Mouse (Mus musculus) intestine, embryonic 14.5 days (tissue): ENCODE measurements at regions not wholly inside any gene's neighbourhood (a gene's known extent, or its start where the extent isn't known, plus 50 kb on each side); places are given as distances from the start of the nearest gene placed in this dataset.

ENCODE experiments used
- ATAC-seq: fragments of 200-750 bp; cut with Nextera tagmentation; replicated peaks from 2 replicates; pipeline ENCODE4 v1.8.0; 2017; ENCODE audit warnings: low read depth, moderate number of reproducible peaks, moderate TSS enrichment, moderate library complexity; ENCODE audit not compliant: low FRiP score, low TSS enrichment
- DNase-seq: peaks from one replicate; pipeline ENCODE4 v3.0.0-alpha.2; 2018; ENCODE audit warnings: low spot score
- H3K27ac ChIP-seq: fragments of 300-500 bp; sonication (generic); 2 replicates; pipeline ENCODE4 v1.5.1; 2014; ENCODE audit warnings: low read depth, mild to moderate bottlenecking, control low read depth
- H3K27me3 ChIP-seq: fragments of 300-500 bp; sonication (generic); replicated peaks from 2 replicates; pipeline ENCODE4 v1.6.1; 2014; ENCODE audit warnings: low read length, control low read depth; ENCODE audit not compliant: control insufficient read depth, insufficient read depth
- H3K36me3 ChIP-seq: fragments of 300-500 bp; sonication (generic); 2 replicates; pipeline ENCODE4 v1.6.1; 2014; ENCODE audit warnings: low read length, control low read depth; ENCODE audit not compliant: control insufficient read depth, insufficient read depth
- H3K4me1 ChIP-seq: fragments of 300-500 bp; sonication (generic); replicated peaks from 2 replicates; pipeline ENCODE4 v1.6.1; 2014; ENCODE audit warnings: low read length, control low read depth, mixed read lengths; ENCODE audit not compliant: control insufficient read depth, insufficient read depth
- H3K4me2 ChIP-seq: fragments of 300-500 bp; sonication (generic); 2 replicates; pipeline ENCODE4 v1.6.1; 2014; ENCODE audit warnings: low read length
- H3K4me3 ChIP-seq: fragments of 300-500 bp; sonication (generic); 2 replicates; pipeline ENCODE4 v1.5.1; 2014; ENCODE audit warnings: low read depth, low read length, control low read depth, mixed read lengths
- H3K9ac ChIP-seq: fragments of 300-500 bp; sonication (generic); 2 replicates; pipeline ENCODE4 v1.6.1; 2014; ENCODE audit warnings: mild to moderate bottlenecking, low read length
- H3K9me3 ChIP-seq: fragments of 300-500 bp; sonication (generic); 2 replicates; pipeline ENCODE4 v1.6.1; 2016; ENCODE audit warnings: low read length, control low read depth; ENCODE audit not compliant: control insufficient read depth
- WGBS: fragments of 180-500 bp; shearing (Covaris S2); extraction: QIAGEN DNeasy Blood & Tissue Kit; methylation state at CpG from one replicate; pipeline ENCODE4 v1.1.7; 2014; 5-methylcytosine and 5-hydroxymethylcytosine counted together

- no peak overlapping the region for H3K4me3 ChIP-seq
- peaks cover 7% of the 10 kb centered on the region; the same call in 1 of the 2 replicates for H3K4me1 ChIP-seq
- 8% methylated on average over 7 of the region's 7 CpGs for WGBS
- ATAC-seq (peak; percentile 38; the same call in 1 of the 2 replicates), DNase-seq (no peak)
- H3K27me3 ChIP-seq, result no peaks in the 10 kb centered on the region
- H3K4me2 ChIP-seq, result no peak overlapping the region
- H3K9me3 ChIP-seq, result no peaks in the 10 kb centered on the region
- H3K36me3 ChIP-seq, result no peaks in the 10 kb centered on the region
- H3K9ac ChIP-seq, result no peak overlapping the region
- H3K27ac ChIP-seq, result no peak overlapping the region
These were observed 234.3 kb upstream of the Gpc5 start for GRCm38 (mm10) chr14:114857689-114858088.

GRCm38 (mm10) chr14:114863585-114863984, 228.4 kb upstream of the Gpc5 start:
- no peak for DNase-seq
- Histone ChIP-seq H3K27me3 (no peaks in the 10 kb centered on the region), H3K27ac (no peak overlapping the region), H3K4me1 (no peaks in the 10 kb centered on the region), H3K9ac (no peak overlapping the region), H3K4me2 (no peak overlapping the region), H3K9me3 (no peaks in the 10 kb centered on the region), H3K36me3 (no peaks in the 10 kb centered on the region), H3K4me3 (no peak overlapping the region)
- ATAC-seq, result no peak
- WGBS, result 71% methylated on average over 4 of the region's 4 CpGs

GRCm38 (mm10) chr14:114864102-114864501, 227.9 kb upstream of the Gpc5 start:
- H3K4me3 ChIP-seq, result no peak overlapping the region
- 91% methylated on average over 5 of the region's 5 CpGs for WGBS
- no peaks in the 10 kb centered on the region; the same call in 1 of the 2 replicates for H3K4me1 ChIP-seq
- no peak overlapping the region for H3K9ac ChIP-seq
- H3K36me3 ChIP-seq, result no peaks in the 10 kb centered on the region
- H3K4me2 ChIP-seq, result no peak overlapping the region
- H3K9me3 ChIP-seq, result no peaks in the 10 kb centered on the region
- no peaks in the 10 kb centered on the region for H3K27me3 ChIP-seq
- H3K27ac ChIP-seq, result no peak overlapping the region
- DNase-seq (no peak), ATAC-seq (no peak)

GRCm38 (mm10) chr14:114869233-114869632, 222.8 kb upstream of the Gpc5 start:
- ATAC-seq, result no peak
- Histone ChIP-seq H3K4me2 (no peak overlapping the region), H3K36me3 (no peaks in the 10 kb centered on the region), H3K4me1 (no peaks in the 10 kb centered on the region; the same call in 1 of the 2 replicates), H3K9ac (no peak overlapping the region), H3K27me3 (no peaks in the 10 kb centered on the region), H3K9me3 (no peaks in the 10 kb centered on the region), H3K4me3 (no peak overlapping the region), H3K27ac (no peak overlapping the region)
- DNase-seq, result no peak
- WGBS, result 24% methylated on average over 5 of the region's 5 CpGs

GRCm38 (mm10) chr14:114875101-114875500, 216.9 kb upstream of the Gpc5 start:
- Histone ChIP-seq H3K4me3 (no peak overlapping the region), H3K4me2 (no peak overlapping the region), H3K4me1 (no peaks in the 10 kb centered on the region; the same call in 1 of the 2 replicates), H3K9me3 (no peaks in the 10 kb centered on the region), H3K27ac (no peak overlapping the region), H3K36me3 (no peaks in the 10 kb centered on the region), H3K9ac (no peak overlapping the region), H3K27me3 (no peaks in the 10 kb centered on the region)
- ATAC-seq, result no peak
- DNase-seq, result no peak
- 39% methylated on average over 3 of the region's 3 CpGs for WGBS

- Histone ChIP-seq H3K4me1 (no peaks in the 10 kb centered on the region; the same call in 1 of the 2 replicates), H3K27ac (no peak overlapping the region), H3K9me3 (no peaks in the 10 kb centered on the region), H3K27me3 (no peaks in the 10 kb centered on the region), H3K4me2 (no peak overlapping the region), H3K4me3 (no peak overlapping the region), H3K9ac (no peak overlapping the region), H3K36me3 (no peaks in the 10 kb centered on the region)
- 60% methylated on average over 9 of the region's 9 CpGs for WGBS
- ATAC-seq, result no peak
- no peak for DNase-seq
These were observed 215.6 kb upstream of the Gpc5 start for GRCm38 (mm10) chr14:114876427-114876826.

- H3K4me2 ChIP-seq, result no peak overlapping the region
- no peak overlapping the region for H3K4me3 ChIP-seq
- DNase-seq, result no peak
- H3K4me1 ChIP-seq, result no peaks in the 10 kb centered on the region; the same call in 1 of the 2 replicates
- no peak overlapping the region for H3K9ac ChIP-seq
- no peaks in the 10 kb centered on the region for H3K27me3 ChIP-seq
- H3K36me3 ChIP-seq, result no peaks in the 10 kb centered on the region
- WGBS, result 40% methylated on average over 5 of the region's 5 CpGs
- H3K27ac ChIP-seq, result no peak overlapping the region
- no peak for ATAC-seq
- no peaks in the 10 kb centered on the region for H3K9me3 ChIP-seq
These were observed 214.5 kb upstream of the Gpc5 start for GRCm38 (mm10) chr14:114877477-114877876.

- no peaks in the 10 kb centered on the region for H3K36me3 ChIP-seq
- no peak overlapping the region for H3K9ac ChIP-seq
- no peak overlapping the region for H3K4me3 ChIP-seq
- no peak overlapping the region for H3K27ac ChIP-seq
- DNase-seq (no peak), ATAC-seq (no peak)
- H3K27me3 ChIP-seq, result no peaks in the 10 kb centered on the region
- WGBS, result 51% methylated on average over 4 of the region's 4 CpGs
- no peak overlapping the region for H3K4me2 ChIP-seq
- H3K9me3 ChIP-seq, result no peaks in the 10 kb centered on the region
- no peaks in the 10 kb centered on the region; the same call in 1 of the 2 replicates for H3K4me1 ChIP-seq
These were observed 211.7 kb upstream of the Gpc5 start for GRCm38 (mm10) chr14:114880291-114880690.

GRCm38 (mm10) chr14:114904109-114904508, 187.9 kb upstream of the Gpc5 start:
- no peaks in the 10 kb centered on the region for H3K9me3 ChIP-seq
- no peaks in the 10 kb centered on the region for H3K4me1 ChIP-seq
- DNase-seq, result no peak
- 85% methylated on average over 2 of the region's 2 CpGs for WGBS
- H3K9ac ChIP-seq, result no peak overlapping the region
- no peak for ATAC-seq
- H3K4me3 ChIP-seq, result no peak overlapping the region
- H3K27ac ChIP-seq, result no peak overlapping the region
- H3K4me2 ChIP-seq, result no peak overlapping the region
- no peaks in the 10 kb centered on the region for H3K27me3 ChIP-seq
- H3K36me3 ChIP-seq, result no peaks in the 10 kb centered on the region
